Mouse (Mus musculus) heart, adult 2 months (tissue): ENCODE results near the gene Tipin.

ENCODE experiments used
- CTCF ChIP-seq: fragments of 200-600 bp; IDR thresholded peaks from 2 replicates; pipeline ENCODE4 v1.8.1; 2022; ENCODE audit warnings: antibody characterized with exemption, mild to moderate bottlenecking, moderate library complexity
- POLR2A ChIP-seq: fragments of 200-500 bp; IDR thresholded peaks from 2 replicates; pipeline ENCODE4 v1.6.1; 2011; ENCODE audit warnings: mild to moderate bottlenecking, low read depth, low read length, control low read depth; ENCODE audit not compliant: insufficient read depth

GRCm38 (mm10) chr9:64339361-64339760, 58.0 kb downstream of the Tipin start:
- TF ChIP-seq POLR2A (no peak), CTCF (no peak)
